Mouse (Mus musculus): ENCODE data around the gene Ddi2.

DNA sequence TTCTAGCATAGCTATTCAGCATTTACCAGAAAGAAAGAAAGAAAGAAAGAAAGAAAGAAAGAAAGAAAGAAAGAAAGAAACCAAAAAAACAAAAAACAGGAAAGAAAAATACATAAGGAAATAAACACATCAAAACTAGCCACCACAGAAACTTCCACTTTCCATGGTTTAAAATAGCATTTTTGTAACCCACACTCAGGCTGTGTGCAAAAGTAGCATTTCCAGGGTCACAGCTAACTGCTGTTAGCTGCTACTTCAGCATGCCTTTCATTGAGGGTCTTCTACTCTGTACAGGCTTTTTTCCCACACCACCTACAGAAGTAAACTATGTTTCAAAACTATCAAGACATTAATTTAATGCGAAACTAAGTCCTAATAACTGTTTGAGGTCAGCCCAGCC is 3.9 kb downstream of the Ddi2 start:
- no peak for TF ChIP-seq CTCF (IDR thresholded peaks at IDR 0.05; ENCODE audit: low read depth)
- no peak for TF ChIP-seq EP300 (IDR thresholded peaks at IDR 0.05; ENCODE audit: low read depth)
